Mouse (Mus musculus): Measurements from ENCODE around the gene Ugt2a1. TPM values are rescaled to one million over a fixed set of nuclear protein-coding genes. Genes with fewer than 3 reads are reported as not detected.

Gene Ugt2a1
- not detected for polyA plus RNA-seq (2017; shearing (Covaris generic))

GRCm38 (mm10) chr5:87490771-87491170 is at the start of gene Ugt2a1:
Gene Ugt2a1, minus strand, starts transcription at chr5:87490871.

GRCm38 (mm10) chr5:87538111-87538510 is 47.4 kb upstream of the Ugt2a1 start, which contains the start of gene Sult1b1:
Gene Sult1b1, minus strand, starts transcription at chr5:87538195.

GRCm38 (mm10) chr5:87486706-87487105 is 4.0 kb downstream of the Ugt2a1 start, which contains the start of gene Gm43638:
Gene Gm43638, minus strand, starts transcription at chr5:87486806.

GRCm38 (mm10) chr5:87482160-87482559 is 8.5 kb downstream of the Ugt2a1 start, which contains the start of gene Ugt2a2:
Gene Ugt2a2, minus strand, starts transcription at chr5:87482260.

GRCm38 (mm10) chr5:87424041-87424440 is 66.6 kb downstream of the Ugt2a1 start, which contains the start of gene Ugt2b38:
Gene Ugt2b38, minus strand, starts transcription at chr5:87424203.

Other genes with a start within 250 kb of the Ugt2a1 start
- not detected for gene Ugt2b37, start 236.1 kb downstream of the Ugt2a1 start, polyA plus RNA-seq (2017; shearing (Covaris generic))
- gene Ugt2a3, start 153.7 kb downstream of the Ugt2a1 start, polyA plus RNA-seq (2017; shearing (Covaris generic)): not detected
- gene Ugt2b38, start 66.7 kb downstream of the Ugt2a1 start, polyA plus RNA-seq (2017; shearing (Covaris generic)): not detected
- gene Ugt2a2, start 8.6 kb downstream of the Ugt2a1 start, polyA plus RNA-seq (2017; shearing (Covaris generic)): not detected
- gene Gm43638, start 4.1 kb downstream of the Ugt2a1 start, polyA plus RNA-seq (2017; shearing (Covaris generic)): not detected
- not detected for gene Sult1b1, start 47.3 kb upstream of the Ugt2a1 start, polyA plus RNA-seq (2017; shearing (Covaris generic))
- not detected for gene Sult1d1, start 78.2 kb upstream of the Ugt2a1 start, polyA plus RNA-seq (2017; shearing (Covaris generic))
- gene Sult1e1, start 100.7 kb upstream of the Ugt2a1 start, polyA plus RNA-seq (2017; shearing (Covaris generic)): not detected
- not detected for gene Csn1s1, start 175.3 kb upstream of the Ugt2a1 start, polyA plus RNA-seq (2017; shearing (Covaris generic))
- not detected for gene Csn2, start 208.8 kb upstream of the Ugt2a1 start, polyA plus RNA-seq (2017; shearing (Covaris generic))